Comparison of ENCODE assay signal across 22 mouse cellular contexts in the genomic region with DNA sequence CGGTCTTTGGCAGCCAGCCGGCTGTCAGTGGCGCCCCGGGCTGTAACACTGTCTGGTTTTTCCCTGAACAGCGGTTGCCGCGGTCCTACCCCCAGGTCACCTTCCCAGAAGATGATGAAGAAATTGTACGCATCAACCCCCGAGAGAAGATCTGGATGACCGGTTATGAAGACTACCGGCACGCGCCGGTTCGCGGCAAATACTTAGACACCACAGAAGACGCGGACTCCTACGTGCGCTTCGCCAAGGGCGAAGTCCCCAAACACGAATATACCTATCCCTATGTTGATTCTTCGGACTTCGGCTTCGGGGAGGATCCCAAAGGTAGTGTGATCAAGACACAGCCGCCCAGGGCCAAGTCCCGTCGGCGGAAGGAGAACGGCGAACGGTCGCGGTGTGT.
DNase-seq lines count a peak whose midpoint lies in the region; ATAC-seq and TF ChIP-seq lines count a peak whose summit lies in the region.
"Had no signal": no experiment of that assay in that cellular context is flagged by ENCODE, and none has a peak within 500 bp of the region (broad histone marks: within the 10 kb centered on the region; RNA-seq: fewer than 3 reads in every experiment).

No protein-coding gene starts in this region.

- peak; percentile 58 for DNase-seq in NIH3T3 (ENCODE audit: low read depth)
- no peak for DNase-seq in thymus, adult 2 months
- DNase-seq in neural tube, embryonic 10.5 days (ENCODE audit: extremely low spot score, low spot score): no peak
- DNase-seq: adrenal gland, adult 8-10 months; adrenal gland, postnatal 36 days; B cell, adult 2 months; cerebellum, adult 2 months; gastrocnemius, postnatal 14 days; heart, adult 2 months; heart, postnatal 14 days; kidney, adult 11 months had no signal

- H3K4me2 ChIP-seq in forebrain, embryonic 13.5 days: no peak overlapping the region
- H3K4me2 ChIP-seq in forebrain, embryonic 16.5 days (ENCODE audit: low read length): no peak overlapping the region
- H3K4me2 ChIP-seq in intestine, postnatal 0 days (replicated peaks; ENCODE audit: low read depth): no peak overlapping the region
- no peak overlapping the region for H3K4me2 ChIP-seq in intestine, embryonic 16.5 days (ENCODE audit: low read depth, low read length)
- H3K4me2 ChIP-seq: forebrain, embryonic 15.5 days; heart, embryonic 11.5 days; heart, embryonic 15.5 days; hindbrain, embryonic 15.5 days had no signal

- no peaks in the 10 kb centered on the region for H3K27me3 ChIP-seq in forebrain, embryonic 13.5 days
- no peaks in the 10 kb centered on the region for H3K27me3 ChIP-seq in forebrain, embryonic 16.5 days (replicated peaks; ENCODE audit: control insufficient read depth, insufficient read depth, low read length)
- H3K27me3 ChIP-seq in intestine, postnatal 0 days (replicated peaks; ENCODE audit: control insufficient read depth, insufficient read depth, low read length): no peaks in the 10 kb centered on the region
- no peaks in the 10 kb centered on the region for H3K27me3 ChIP-seq in intestine, embryonic 16.5 days (replicated peaks; ENCODE audit: control insufficient read depth, insufficient read depth, low read length)
- no peaks in the 10 kb centered on the region for H3K27me3 ChIP-seq in E14TG2a.4 (ENCODE audit: insufficient read depth, low read length)
- H3K27me3 ChIP-seq in thymus, adult 2 months (ENCODE audit: control insufficient read depth, insufficient read depth, low read length): no peaks in the 10 kb centered on the region
- H3K27me3 ChIP-seq: forebrain, embryonic 15.5 days; heart, embryonic 15.5 days; hindbrain, embryonic 15.5 days had no signal

- H3K4me1 ChIP-seq in forebrain, embryonic 13.5 days: no peaks in the 10 kb centered on the region
- no peaks in the 10 kb centered on the region for H3K4me1 ChIP-seq in forebrain, embryonic 16.5 days (replicated peaks; ENCODE audit: control insufficient read depth, insufficient read depth, low read length)
- H3K4me1 ChIP-seq in intestine, postnatal 0 days (replicated peaks; ENCODE audit: control insufficient read depth, insufficient read depth, low read length): no peaks in the 10 kb centered on the region
- no peaks in the 10 kb centered on the region for H3K4me1 ChIP-seq in intestine, embryonic 16.5 days (ENCODE audit: control insufficient read depth, insufficient read depth, low read length)
- H3K4me1 ChIP-seq in E14TG2a.4 (replicated peaks; ENCODE audit: low read depth, low read length): peaks cover under 1% of the 10 kb centered on the region; the same call in 1 of the 2 replicates
- H3K4me1 ChIP-seq in thymus, adult 2 months (replicated peaks; ENCODE audit: control insufficient read depth, insufficient read depth, low read length): no peaks in the 10 kb centered on the region
- H3K4me1 ChIP-seq: forebrain, embryonic 15.5 days; heart, embryonic 15.5 days; hindbrain, embryonic 15.5 days had no signal

- no peak overlapping the region for H3K27ac ChIP-seq in forebrain, embryonic 13.5 days
- no peak overlapping the region for H3K27ac ChIP-seq in forebrain, embryonic 16.5 days (ENCODE audit: low read length)
- H3K27ac ChIP-seq in intestine, postnatal 0 days (ENCODE audit: low read depth, low read length): peak overlapping the region; percentile 46
- H3K27ac ChIP-seq in intestine, embryonic 16.5 days (ENCODE audit: low read length): no peak overlapping the region
- no peak overlapping the region for H3K27ac ChIP-seq in thymus, adult 2 months (ENCODE audit: control insufficient read depth, insufficient read depth, low read length)
- H3K27ac ChIP-seq: embryonic facial prominence, embryonic 10.5 days; forebrain, embryonic 15.5 days; heart, adult 2 months; heart, embryonic 15.5 days; hindbrain, embryonic 15.5 days had no signal

- TF ChIP-seq POLR2A in thymus, adult 2 months (IDR thresholded peaks at IDR 0.05; ENCODE audit: control insufficient read depth, extremely low read depth, insufficient read depth, low read length, poor library complexity): no peak

- no peak for TF ChIP-seq CTCF in intestine, postnatal 0 days (IDR thresholded peaks at IDR 0.05; ENCODE audit: low read depth)
- TF ChIP-seq CTCF in E14TG2a.4 (conservative IDR thresholded peaks at IDR 0.05; ENCODE audit: low read length): no peak
- no peak for TF ChIP-seq CTCF in thymus, adult 2 months (IDR thresholded peaks at IDR 0.05; ENCODE audit: borderline replicate concordance, control insufficient read depth, extremely low read depth, insufficient read depth, low read length, poor library complexity)

- 99% methylated on average over 35 of the region's 35 CpGs for WGBS in forebrain, embryonic 13.5 days
- 98% methylated on average over 35 of the region's 35 CpGs for WGBS in forebrain, embryonic 16.5 days
- 98% methylated on average over 35 of the region's 35 CpGs for WGBS in intestine, postnatal 0 days
- 97% methylated on average over 35 of the region's 35 CpGs for WGBS in intestine, embryonic 16.5 days
- 98% methylated on average over 35 of the region's 35 CpGs for WGBS in thymus, adult 2 months

- H3K36me3 ChIP-seq in forebrain, embryonic 13.5 days (ENCODE audit: poor library complexity, severe bottlenecking): peaks cover 79% of the 10 kb centered on the region
- H3K36me3 ChIP-seq in forebrain, embryonic 16.5 days (ENCODE audit: control insufficient read depth, insufficient read depth): peaks cover 45% of the 10 kb centered on the region
- H3K36me3 ChIP-seq in intestine, postnatal 0 days (ENCODE audit: control insufficient read depth, insufficient read depth): peaks cover 74% of the 10 kb centered on the region
- H3K36me3 ChIP-seq in intestine, embryonic 16.5 days (ENCODE audit: control insufficient read depth, insufficient read depth, low read length): peaks cover 50% of the 10 kb centered on the region
- H3K36me3 ChIP-seq in E14TG2a.4 (ENCODE audit: insufficient read depth, low read length): peaks cover 98% of the 10 kb centered on the region
- peaks cover 28% of the 10 kb centered on the region for H3K36me3 ChIP-seq in thymus, adult 2 months (ENCODE audit: control insufficient read depth, insufficient read depth, low read length)

- no peak overlapping the region for H3K4me3 ChIP-seq in forebrain, embryonic 13.5 days
- H3K4me3 ChIP-seq in forebrain, embryonic 16.5 days (replicated peaks; ENCODE audit: low read length): no peak overlapping the region
- H3K4me3 ChIP-seq in intestine, postnatal 0 days (ENCODE audit: low read depth, low read length): no peak overlapping the region
- H3K4me3 ChIP-seq in intestine, embryonic 16.5 days (ENCODE audit: low read length): no peak overlapping the region
- H3K4me3 ChIP-seq in E14TG2a.4 (replicated peaks; ENCODE audit: low read length): 0 out of 2 replicates have a peak overlapping the region, but pooled peaks have one; percentile 46
- H3K4me3 ChIP-seq in thymus, adult 2 months (ENCODE audit: control insufficient read depth, insufficient read depth, low read length): no peak overlapping the region
- H3K4me3 ChIP-seq: embryonic facial prominence, embryonic 10.5 days; forebrain, embryonic 15.5 days; heart, adult 2 months; heart, embryonic 15.5 days; hindbrain, embryonic 15.5 days had no signal

- no peak overlapping the region for H3K9ac ChIP-seq in forebrain, embryonic 13.5 days
- no peak overlapping the region for H3K9ac ChIP-seq in forebrain, embryonic 16.5 days (replicated peaks; ENCODE audit: low read depth, low read length)
- H3K9ac ChIP-seq in intestine, postnatal 0 days (ENCODE audit: low read depth, low read length): no peak overlapping the region
- no peak overlapping the region for H3K9ac ChIP-seq in intestine, embryonic 16.5 days (ENCODE audit: low read depth, low read length)
- H3K9ac ChIP-seq: forebrain, embryonic 15.5 days; heart, embryonic 15.5 days; hindbrain, embryonic 15.5 days had no signal

- 0 out of 2 replicates have a peak, but pooled peaks have one; percentile 13 for ATAC-seq in forebrain, embryonic 13.5 days
- ATAC-seq in forebrain, embryonic 16.5 days: no peak
- ATAC-seq in intestine, postnatal 0 days: no peak
- ATAC-seq in intestine, embryonic 16.5 days: no peak
- ATAC-seq: CD4-positive, CD25-positive, alpha-beta regulatory T cell, adult 4 months; forebrain, embryonic 15.5 days had no signal

- H3K9me3 ChIP-seq in forebrain, embryonic 13.5 days (replicated peaks): peaks cover 45% of the 10 kb centered on the region
- H3K9me3 ChIP-seq in forebrain, embryonic 16.5 days (ENCODE audit: control insufficient read depth, low read length): peaks cover 32% of the 10 kb centered on the region
- H3K9me3 ChIP-seq in intestine, postnatal 0 days (ENCODE audit: control insufficient read depth): peaks cover 8% of the 10 kb centered on the region
- H3K9me3 ChIP-seq in intestine, embryonic 16.5 days (ENCODE audit: control insufficient read depth, low read length): peaks cover 26% of the 10 kb centered on the region
- peaks cover 92% of the 10 kb centered on the region for H3K9me3 ChIP-seq in E14TG2a.4 (ENCODE audit: low read length)
